Mouse (Mus musculus) frontal cortex, postnatal 10 days (tissue): ENCODE measurements at regions not wholly inside any gene's neighbourhood (a gene's known extent, or its start where the extent isn't known, plus 50 kb on each side); places are given as distances from the start of the nearest gene placed in this dataset.

Experiments
- DNase-seq, 2 experiments: peaks; one replicate each; pipeline ENCODE4 v3.0.0; 2022; ENCODE audit warnings: low spot score in 2 of 2, mixed read lengths in 1 of 2

- no peak for DNase-seq
Observed at GRCm38 (mm10) chr1:67359824-67360223, 237.0 kb downstream of the Cps1 start.

- no peak for DNase-seq
Observed at GRCm38 (mm10) chr1:67366038-67366437, 243.2 kb downstream of the Cps1 start.

GRCm38 (mm10) chr1:67366485-67366884, 243.7 kb downstream of the Cps1 start:
- DNase-seq = no peak

DNA sequence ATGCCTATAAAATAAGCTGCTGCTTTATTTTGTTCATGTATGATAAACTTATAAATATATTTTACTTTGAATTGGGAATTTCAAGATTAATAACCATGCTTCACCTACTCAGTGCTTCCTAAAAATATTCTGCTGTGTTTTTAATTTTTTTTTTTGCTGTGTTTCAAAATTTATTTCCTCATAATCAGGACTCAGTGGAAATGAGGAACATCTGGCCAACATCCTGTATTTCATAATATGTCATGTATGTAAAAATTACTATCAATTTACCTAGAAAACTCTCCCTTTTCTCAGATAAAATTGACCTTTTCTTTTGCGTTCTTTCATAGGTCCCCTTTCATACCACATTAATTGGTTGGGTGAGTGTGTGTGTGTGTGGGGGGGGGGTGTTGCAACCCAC, 259.5 kb downstream of the Cps1 start:
- DNase-seq = no peak

DNA sequence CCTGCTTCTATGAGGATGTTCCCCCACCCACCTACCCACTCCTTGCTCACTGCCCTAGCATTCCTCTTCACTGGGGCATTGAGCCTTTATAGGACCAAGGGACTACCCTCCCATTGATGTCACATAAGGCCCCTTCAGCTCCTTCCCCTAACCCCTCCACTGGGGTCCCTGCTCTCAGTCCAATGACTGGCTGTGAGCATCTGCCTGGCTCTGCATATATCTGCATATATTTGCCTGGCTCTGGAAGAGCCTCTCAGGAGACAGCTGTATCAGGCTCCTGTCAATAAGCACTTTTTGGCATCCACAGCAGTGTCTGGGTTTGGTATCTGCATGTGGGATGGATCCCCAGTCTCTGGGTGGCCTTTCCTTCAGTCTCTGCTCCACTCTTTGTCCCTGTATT, 262.6 kb downstream of the Cps1 start:
- no peak for DNase-seq

DNA sequence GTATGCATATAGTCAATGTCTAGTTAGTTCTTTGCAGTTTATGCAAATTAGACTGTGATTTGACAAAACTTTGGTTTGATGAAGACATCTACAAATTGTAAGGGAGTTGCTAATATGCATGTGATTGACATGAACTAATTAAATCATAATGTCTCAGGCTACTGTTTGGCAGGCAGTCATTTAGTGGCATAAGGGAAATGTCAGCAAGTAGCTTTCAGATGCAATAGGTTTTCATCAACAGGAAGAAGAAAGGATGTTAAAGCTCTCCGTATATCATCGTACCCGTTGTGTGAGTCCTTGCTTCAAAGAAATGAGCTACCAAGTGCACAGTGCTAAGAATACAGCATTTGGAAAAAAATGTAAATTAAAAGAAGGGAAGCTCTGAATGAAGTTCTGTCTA, 264.1 kb downstream of the Cps1 start:
- no peak for DNase-seq

DNA sequence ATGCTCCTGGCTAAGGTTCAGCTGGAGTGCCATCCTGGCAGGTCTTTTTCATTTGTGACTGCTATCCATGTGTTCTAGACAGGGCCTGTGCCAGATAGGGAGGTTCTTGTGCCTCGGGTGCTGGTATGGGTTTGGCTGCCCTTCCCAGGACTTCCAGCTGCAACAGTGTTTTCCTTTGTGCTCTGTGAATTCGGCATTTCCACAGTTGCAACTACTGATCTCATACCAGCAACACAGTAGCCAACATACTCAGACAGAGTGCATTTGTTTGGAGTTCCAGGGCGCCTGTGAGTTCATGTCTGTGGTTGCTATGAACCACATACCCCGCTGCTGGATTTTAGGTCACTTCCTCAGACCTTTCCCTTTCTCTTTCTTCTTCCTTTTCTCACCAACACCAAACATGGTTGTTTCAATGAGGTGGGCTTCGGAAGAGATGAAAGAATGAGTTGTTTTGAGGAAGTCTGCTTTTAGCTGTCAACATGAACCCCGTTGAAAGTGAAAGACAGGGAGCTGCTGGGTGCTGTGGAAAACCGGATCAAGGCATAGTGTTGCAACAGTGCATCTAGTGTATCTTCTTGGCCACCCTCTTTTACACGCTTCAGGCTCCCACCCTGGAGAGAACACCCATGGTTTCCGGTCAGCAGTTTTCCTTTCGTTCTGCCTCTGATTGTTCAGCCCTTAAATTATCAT, 275.1 kb downstream of the Cps1 start:
- DNase-seq = peak in 1 of 2 experiments; percentile 27

- no peak for DNase-seq
Observed at GRCm38 (mm10) chr1:67409531-67409930, 286.7 kb downstream of the Cps1 start.

DNA sequence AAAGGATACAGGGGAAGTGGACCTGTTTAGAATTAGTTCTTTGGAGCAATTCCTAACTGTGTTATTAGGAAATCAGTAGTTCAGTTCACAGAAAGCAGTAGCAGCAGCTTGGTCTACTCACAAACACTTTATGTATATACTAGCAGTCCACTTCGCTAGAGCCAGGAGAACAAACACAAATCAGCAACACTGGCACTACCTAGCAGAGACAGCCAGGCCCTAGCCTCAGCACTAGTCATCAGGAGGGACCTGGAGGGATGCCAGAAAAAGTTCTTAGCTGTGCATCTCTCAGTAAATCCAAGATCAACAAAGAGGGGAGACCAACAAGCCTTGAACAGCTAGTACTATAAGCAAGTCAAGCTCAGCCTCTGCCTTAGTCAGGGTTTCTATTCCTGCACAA, 294.4 kb downstream of the Cps1 start:
- DNase-seq = no peak

DNA sequence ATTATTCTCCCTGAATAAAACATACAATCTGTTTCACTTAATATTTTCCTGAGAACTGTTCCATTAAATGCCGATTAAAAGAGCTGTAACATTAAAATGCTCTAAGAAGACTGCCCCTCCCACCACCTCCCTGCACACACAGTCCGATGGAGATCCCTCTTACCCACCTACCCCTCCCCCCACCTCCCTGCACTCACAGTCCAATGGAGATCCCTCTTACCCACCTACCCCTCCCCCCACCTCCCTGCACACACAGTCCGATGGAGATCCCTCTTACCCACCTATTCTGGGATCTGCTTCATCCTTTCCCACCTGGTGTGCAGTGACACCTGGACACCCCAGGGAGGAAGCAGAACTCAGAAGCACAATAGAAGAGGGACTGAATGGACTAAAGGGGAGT, 305.6 kb downstream of the Cps1 start:
- DNase-seq = no peak

GRCm38 (mm10) chr1:67450831-67451230, 328.0 kb downstream of the Cps1 start:
- DNase-seq = no peak

GRCm38 (mm10) chr1:67464203-67464602, 341.4 kb downstream of the Cps1 start:
- no peak for DNase-seq

DNA sequence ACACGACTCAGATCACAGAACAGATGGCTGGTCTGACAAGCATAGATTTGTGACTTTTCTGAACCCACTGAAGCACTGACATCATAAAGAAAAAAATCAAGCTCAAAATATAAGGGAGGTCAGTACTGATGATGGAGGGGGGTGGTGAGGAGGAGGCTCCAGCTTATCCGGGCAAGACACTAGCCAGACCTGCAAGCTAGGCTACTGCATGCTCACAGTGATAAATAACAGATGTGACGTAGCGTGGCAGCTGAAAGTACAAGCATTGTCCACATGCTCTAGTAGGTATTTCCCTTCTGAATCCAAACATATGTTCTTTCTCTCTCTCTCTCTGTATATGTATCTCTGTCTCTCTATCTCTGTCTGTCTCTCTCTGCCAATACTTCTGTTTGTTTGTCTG, 342.7 kb downstream of the Cps1 start:
- DNase-seq = no peak

DNA sequence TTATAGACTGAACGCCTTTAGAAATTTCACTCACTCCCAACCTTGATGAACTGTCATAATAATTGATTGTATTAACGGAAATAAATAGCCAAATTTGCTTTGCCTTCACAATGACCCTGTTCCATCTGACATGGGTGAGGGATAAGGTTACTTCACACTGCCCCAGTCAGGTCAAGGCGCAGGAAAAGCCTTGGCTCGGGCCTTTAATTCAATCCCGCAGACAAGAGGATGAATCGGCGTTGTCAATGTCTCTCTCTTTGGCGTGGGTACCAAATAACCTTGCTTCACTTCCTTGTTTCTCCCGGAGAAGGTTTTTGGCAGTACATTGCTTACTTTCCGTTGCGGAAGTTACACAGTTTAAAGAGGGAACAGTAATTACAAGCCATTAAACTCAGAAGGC, 354.2 kb downstream of the Cps1 start:
- DNase-seq = no peak

DNA sequence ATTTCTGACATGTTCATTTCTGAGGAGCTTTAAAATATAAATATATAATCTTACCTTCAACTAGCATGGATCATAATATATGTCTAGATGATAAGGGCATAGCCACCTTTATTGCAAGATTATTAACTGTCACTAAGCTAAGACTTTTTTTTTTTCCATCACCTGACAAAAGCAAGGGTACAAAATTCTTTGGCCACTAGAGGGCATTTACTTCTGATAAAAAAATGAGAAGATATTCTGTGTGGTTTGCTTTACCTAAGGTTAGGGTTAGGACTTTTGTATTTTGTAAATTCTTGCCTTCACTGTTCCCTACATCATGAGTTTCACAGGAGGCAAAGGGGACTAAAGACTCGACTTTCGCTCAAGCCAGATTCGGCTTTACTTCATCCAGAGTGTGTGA, 355.1 kb downstream of the Cps1 start:
- DNase-seq = no peak

DNA sequence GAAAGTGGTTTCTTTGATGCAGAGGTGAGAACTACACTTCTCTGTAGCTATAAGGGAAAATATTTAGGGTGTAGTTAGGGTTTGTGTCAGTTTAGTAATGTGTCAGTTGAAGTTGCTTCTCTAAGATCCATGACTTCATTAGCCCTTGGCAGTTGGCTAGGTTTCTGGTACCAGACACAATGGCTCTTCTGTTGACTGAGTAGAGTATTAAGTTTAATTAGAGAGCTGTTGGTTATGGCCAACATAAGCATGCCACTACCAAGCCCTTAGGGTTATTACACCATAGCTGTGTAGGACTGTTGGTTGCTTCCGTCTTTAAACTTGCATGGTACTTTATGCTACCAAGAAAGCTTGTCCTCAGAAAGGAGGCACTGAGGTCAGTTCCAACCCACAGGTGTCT, 359.1 kb downstream of the Cps1 start:
- no peak for DNase-seq

DNA sequence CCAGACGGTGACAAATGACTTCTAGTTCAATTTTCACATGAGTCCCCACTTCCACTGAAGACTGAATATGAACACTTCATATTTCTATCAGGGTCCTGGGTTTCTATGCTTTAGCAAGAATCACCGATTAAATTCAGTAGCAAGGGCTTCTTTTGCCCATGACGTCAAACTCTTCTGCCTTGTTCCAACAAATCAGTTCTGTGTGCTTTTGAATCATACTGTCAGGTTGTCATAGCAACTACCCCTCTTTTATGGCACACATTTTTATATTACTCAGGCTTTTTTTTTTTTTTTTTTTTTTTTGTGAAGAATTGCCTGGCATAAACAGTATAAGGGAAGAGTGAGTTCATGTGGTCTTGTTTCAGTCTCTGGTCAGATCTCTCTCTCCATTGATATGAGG, 381.3 kb downstream of the Cps1 start:
- no peak for DNase-seq

- DNase-seq = peak in 1 of 2 experiments; percentile 4
Observed at GRCm38 (mm10) chr1:67505746-67506145, 382.9 kb downstream of the Cps1 start.

DNA sequence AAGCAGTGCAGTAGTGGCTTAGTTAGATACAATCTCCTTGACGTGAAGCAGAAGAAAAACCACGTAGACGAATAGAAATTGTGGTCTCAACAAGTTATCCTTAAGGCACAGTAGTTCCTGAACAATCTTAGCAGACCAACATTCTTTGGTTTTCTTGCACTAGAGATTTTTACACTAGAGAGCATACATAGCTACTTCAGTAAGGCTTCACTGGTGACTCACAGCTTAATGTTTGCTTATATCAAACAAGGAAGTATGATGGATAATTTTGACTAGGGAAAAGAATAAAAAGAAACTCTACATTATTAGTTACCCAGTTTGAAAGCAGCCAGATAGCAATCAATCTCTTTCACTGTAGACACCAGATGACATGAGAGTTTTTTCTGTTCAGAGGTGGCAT, 395.5 kb downstream of the Cps1 start:
- DNase-seq = no peak

DNA sequence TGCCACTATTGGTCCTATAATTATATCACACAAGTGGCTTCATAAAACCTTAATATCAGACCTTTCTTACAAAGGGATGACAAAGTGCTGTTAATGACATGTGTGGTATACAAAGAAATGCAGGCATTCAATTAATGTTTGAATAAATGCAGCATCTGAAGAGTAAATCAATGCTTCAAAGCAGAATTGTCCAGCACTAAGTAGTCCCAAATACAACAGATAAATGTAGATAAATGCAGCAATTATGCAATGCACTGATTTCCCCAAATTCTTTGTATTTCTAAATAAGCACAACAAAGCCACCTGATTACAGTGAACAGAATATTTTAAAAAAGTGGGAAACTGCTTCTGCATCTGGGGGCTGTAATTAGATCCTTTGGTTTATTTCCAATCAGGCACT, 435.9 kb downstream of the Cps1 start:
- no peak for DNase-seq

DNA sequence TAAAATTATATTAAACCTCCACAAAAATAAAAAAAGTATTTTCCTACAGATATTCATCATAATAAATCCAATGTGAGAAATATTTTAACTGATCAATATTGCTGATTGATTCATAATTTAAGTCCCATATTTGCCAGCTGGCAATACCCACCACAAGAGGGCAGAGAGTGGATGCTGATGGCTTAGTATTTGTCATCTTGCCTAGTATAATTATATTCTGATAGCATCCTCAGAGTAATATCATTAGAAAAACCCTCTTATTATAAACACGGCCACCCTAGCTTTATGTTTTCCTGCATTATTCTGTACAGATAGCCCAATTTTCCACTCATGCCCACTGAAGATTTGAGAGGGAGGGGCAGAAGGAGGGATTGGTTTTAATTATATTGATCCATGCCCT, 436.4 kb downstream of the Cps1 start:
- DNase-seq = no peak

GRCm38 (mm10) chr1:67571616-67572015, 448.8 kb downstream of the Cps1 start:
- DNase-seq = no peak

- no peak for DNase-seq
Observed at GRCm38 (mm10) chr1:67579732-67580131, 456.9 kb downstream of the Cps1 start.
